Mouse (Mus musculus): Measurements from ENCODE around the gene Cadm4.

- TF ChIP-seq CTCF (conservative IDR thresholded peaks at IDR 0.05; ENCODE audit: low read length) (no peak), POU5F1 (IDR thresholded peaks at IDR 0.05; ENCODE audit: borderline replicate concordance, low read length) (peak; percentile 38; the same call in 1 of the 2 replicates), NANOG (IDR thresholded peaks at IDR 0.05; ENCODE audit: borderline replicate concordance, low read length) (no peak)
These were observed 25.3 kb downstream of the Cadm4 start, which contains the start of gene Zfp428 for GRCm38 (mm10) chr7:24506838-24507725.

Measured in E14TG2a.4 (cell line).